Mouse (Mus musculus) hindbrain, embryonic 13.5 days (tissue): ENCODE results near the gene Nucb2. TPM values are rescaled to one million over a fixed set of nuclear protein-coding genes. Genes with fewer than 3 reads are reported as not detected.
A peak's percentile ranks its signal among the peaks of the same experiment; 100 is the strongest.

Source experiments
- ATAC-seq: fragments of 200-750 bp; cut with Nextera tagmentation; 2 replicates; pipeline ENCODE4 v1.8.0; 2017; ENCODE audit warnings: moderate TSS enrichment; ENCODE audit not compliant: low FRiP score
- H3K27ac ChIP-seq: fragments of 300-500 bp; sonication (generic); 2 replicates; pipeline ENCODE4 v1.5.1; 2015; ENCODE audit warnings: inconsistent platforms, mild to moderate bottlenecking, moderate library complexity
- H3K27me3 ChIP-seq: fragments of 300-500 bp; sonication (generic); 2 replicates; pipeline ENCODE4 v1.6.1; 2015; ENCODE audit warnings: mild to moderate bottlenecking, inconsistent platforms
- H3K36me3 ChIP-seq: fragments of 300-500 bp; sonication (generic); 2 replicates; pipeline ENCODE4 v1.6.1; 2015; ENCODE audit warnings: mild to moderate bottlenecking, inconsistent platforms
- H3K4me1 ChIP-seq: fragments of 300-500 bp; sonication (generic); replicated peaks from 2 replicates; pipeline ENCODE4 v1.6.1; 2015; ENCODE audit warnings: inconsistent platforms
- H3K4me2 ChIP-seq: fragments of 300-500 bp; sonication (generic); 2 replicates; pipeline ENCODE4 v1.6.1; 2015; ENCODE audit warnings: inconsistent platforms, mild to moderate bottlenecking, moderate library complexity
- H3K4me3 ChIP-seq: fragments of 300-500 bp; sonication (generic); 2 replicates; pipeline ENCODE4 v1.5.1; 2015; ENCODE audit warnings: mild to moderate bottlenecking, inconsistent platforms
- H3K9ac ChIP-seq: fragments of 300-500 bp; sonication (generic); 2 replicates; pipeline ENCODE4 v1.6.1; 2015; ENCODE audit warnings: mild to moderate bottlenecking, inconsistent platforms
- H3K9me3 ChIP-seq: fragments of 300-500 bp; sonication (generic); 2 replicates; pipeline ENCODE4 v1.6.1; 2016; ENCODE audit warnings: inconsistent platforms
- WGBS: fragments of 180-500 bp; shearing (Covaris S2); methylation state at CpG from one replicate; pipeline ENCODE4 v1.1.7; 2015; 5-methylcytosine and 5-hydroxymethylcytosine counted together
- polyA plus RNA-seq: library from polyadenylated mRNA; unstranded; fragments of >200 nt; fragmentation: Nextera tagmentation; extraction: Ambion mirVana; gene quantifications from 2 replicates; pipeline ENCODE4 v1.2.1, GENCODE M21; 2015

Gene Nucb2
- polyA plus RNA-seq, 1 experiment from 2014 or later = 22.0 TPM

DNA sequence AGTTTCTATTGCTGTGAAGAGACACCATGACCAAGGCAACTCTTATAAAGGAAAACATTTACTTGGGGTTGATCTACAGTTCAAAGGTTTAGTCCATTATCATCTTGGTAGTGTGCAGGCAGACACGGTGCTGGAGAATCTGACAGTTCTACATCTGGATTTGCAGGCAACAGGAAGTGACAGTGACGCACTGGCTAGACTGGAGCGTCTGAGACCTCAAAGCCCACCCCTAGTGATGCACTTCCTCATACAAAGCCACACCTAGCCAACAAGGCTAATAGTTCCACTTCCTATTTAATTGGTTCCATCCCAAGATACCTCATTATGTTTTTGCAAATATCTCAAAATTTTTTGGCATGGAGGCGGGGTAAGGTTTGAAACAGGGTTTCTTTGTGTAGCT, 25.6 kb downstream of the Nucb2 start:
- H3K27ac ChIP-seq = no peak overlapping the region
- H3K27me3 ChIP-seq = no peaks in the 10 kb centered on the region
- peaks cover 64% of the 10 kb centered on the region for H3K36me3 ChIP-seq
- no peak for ATAC-seq
- H3K9me3 ChIP-seq = no peaks in the 10 kb centered on the region
- no peaks in the 10 kb centered on the region for H3K4me1 ChIP-seq
- H3K9ac ChIP-seq = no peak overlapping the region
- no peak overlapping the region for H3K4me2 ChIP-seq
- 85% methylated on average over 4 of the region's 4 CpGs for WGBS
- H3K4me3 ChIP-seq = no peak overlapping the region

- Histone ChIP-seq H3K36me3 (peaks cover 65% of the 10 kb centered on the region), H3K9ac (no peak overlapping the region), H3K9me3 (no peaks in the 10 kb centered on the region), H3K27ac (no peak overlapping the region), H3K4me3 (no peak overlapping the region), H3K4me2 (no peak overlapping the region), H3K4me1 (no peaks in the 10 kb centered on the region), H3K27me3 (no peaks in the 10 kb centered on the region)
- WGBS = 96% methylated on average over 5 of the region's 5 CpGs
- ATAC-seq = no peak
These were observed 26.3 kb downstream of the Nucb2 start for GRCm38 (mm10) chr7:116530470-116530869.

DNA sequence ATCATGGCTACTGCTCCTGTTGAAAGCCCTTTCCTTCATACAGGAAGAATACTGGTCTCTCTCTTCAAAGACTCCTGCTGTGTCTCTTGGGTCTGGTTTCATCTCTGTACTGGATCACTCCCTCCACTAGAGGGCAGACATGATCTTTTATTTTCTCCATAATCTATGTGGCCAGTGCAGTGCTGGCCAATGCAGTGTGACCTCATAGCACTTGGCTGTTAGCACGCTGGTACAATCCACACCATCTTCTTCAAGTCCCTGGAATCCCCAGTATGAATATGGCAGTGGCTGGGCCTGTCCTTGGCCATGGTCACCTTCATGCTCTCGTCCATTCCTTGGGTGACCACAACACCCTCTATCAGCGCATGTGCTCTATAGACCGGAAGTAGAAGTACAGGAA, 27.1 kb downstream of the Nucb2 start:
- peak; percentile 46; the same call in 1 of the 2 replicates for ATAC-seq
- no peaks in the 10 kb centered on the region for H3K9me3 ChIP-seq
- H3K4me2 ChIP-seq = no peak overlapping the region
- WGBS = 80% methylated on average over 4 of the region's 4 CpGs
- H3K9ac ChIP-seq = no peak overlapping the region
- H3K27ac ChIP-seq = no peak overlapping the region
- no peaks in the 10 kb centered on the region for H3K4me1 ChIP-seq
- H3K4me3 ChIP-seq = no peak overlapping the region
- H3K27me3 ChIP-seq = no peaks in the 10 kb centered on the region
- peaks cover 65% of the 10 kb centered on the region for H3K36me3 ChIP-seq

DNA sequence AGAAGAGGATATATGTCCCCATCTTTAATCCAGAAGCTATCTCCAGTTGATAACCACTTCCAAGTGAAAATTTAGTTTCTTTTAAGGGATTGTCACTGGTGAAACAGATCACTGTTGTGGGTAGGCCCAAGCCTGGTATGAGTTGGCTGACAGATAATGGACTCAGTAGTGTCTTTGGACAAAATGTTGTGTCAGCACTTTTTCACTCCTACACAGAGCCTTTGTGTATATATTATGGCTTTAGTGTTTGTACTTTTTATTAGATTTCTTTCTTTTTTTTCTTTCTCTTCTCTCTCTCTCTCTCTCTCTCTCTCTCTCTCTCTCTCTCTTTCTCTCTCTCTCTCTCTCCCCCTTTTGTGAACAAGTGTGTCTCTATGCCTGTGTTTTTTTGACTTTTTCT, 52.7 kb downstream of the Nucb2 start:
- Histone ChIP-seq H3K9me3 (no peaks in the 10 kb centered on the region), H3K27ac (no peak overlapping the region), H3K4me1 (no peaks in the 10 kb centered on the region), H3K9ac (no peak overlapping the region), H3K4me2 (no peak overlapping the region), H3K4me3 (no peak overlapping the region), H3K36me3 (no peaks in the 10 kb centered on the region), H3K27me3 (no peaks in the 10 kb centered on the region)
- ATAC-seq = no peak

DNA sequence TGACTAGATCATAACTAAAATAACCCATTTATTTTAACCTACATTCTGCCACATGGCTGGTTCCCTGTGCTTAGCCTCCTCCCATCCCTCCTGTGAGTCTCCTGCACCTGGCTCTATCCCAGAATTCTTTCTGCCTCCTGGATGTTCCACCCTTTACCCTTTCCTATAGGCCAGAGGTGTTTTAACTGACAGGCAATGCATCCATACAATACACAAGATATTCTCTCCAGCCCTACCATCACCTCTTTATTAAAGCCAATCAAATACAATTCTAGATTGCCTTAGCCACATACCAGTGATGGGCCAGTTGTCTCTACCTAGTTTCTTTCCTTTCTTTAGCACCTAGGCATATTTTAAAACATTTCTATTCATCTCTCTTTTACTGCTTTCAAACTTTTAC, 70.4 kb downstream of the Nucb2 start:
- no peak overlapping the region for H3K4me2 ChIP-seq
- no peak overlapping the region for H3K9ac ChIP-seq
- no peaks in the 10 kb centered on the region for H3K36me3 ChIP-seq
- H3K27me3 ChIP-seq = no peaks in the 10 kb centered on the region
- no peaks in the 10 kb centered on the region for H3K4me1 ChIP-seq
- no peaks in the 10 kb centered on the region for H3K9me3 ChIP-seq
- ATAC-seq = no peak
- H3K4me3 ChIP-seq = no peak overlapping the region
- no peak overlapping the region for H3K27ac ChIP-seq

Other genes with a start within 250 kb of the Nucb2 start
- 6.5 and 6.8 TPM in 2 replicates for gene Plekha7, start 196.0 kb upstream of the Nucb2 start, polyA plus RNA-seq
- gene Rps13, start 170.2 kb upstream of the Nucb2 start, polyA plus RNA-seq = 563 and 564 TPM in 2 replicates
- gene Pik3c2a, start 60.9 kb upstream of the Nucb2 start, polyA plus RNA-seq = 17.1 and 17.7 TPM in 2 replicates